Mouse (Mus musculus): ENCODE data around the gene Gm20388.

- TF ChIP-seq CTCF (IDR thresholded peaks at IDR 0.05; ENCODE audit: extremely low read depth, insufficient read depth, low read length) (no peak), POLR2A (IDR thresholded peaks at IDR 0.05; ENCODE audit: extremely low read depth, insufficient read depth, low read length) (no peak)
Observed at GRCm38 (mm10) chr8:123682073-123682761, 3771.6 kb downstream of the Gm20388 start.

All from cortical plate, adult 2 months (tissue).